Mouse (Mus musculus) forebrain, embryonic 11.5 days (tissue): Measurements from ENCODE around the gene Itpk1. TPM values are rescaled to one million over a fixed set of nuclear protein-coding genes. Genes with fewer than 3 reads are reported as not detected.
"Not testable (repeated sequence)": the region's sequence is repeated elsewhere in the genome, so short reads cannot be mapped to it uniquely, and the experiment has no call there.

Experiments used
- ATAC-seq: fragments of 200-750 bp; cut with Nextera tagmentation; replicated peaks from 2 replicates; pipeline ENCODE4 v1.8.0; 2017; ENCODE audit warnings: moderate TSS enrichment; ENCODE audit not compliant: low FRiP score
- DNase-seq: peaks from one replicate; pipeline ENCODE4 v3.0.0-alpha.2; 2017; ENCODE audit warnings: low spot score
- H3K27ac ChIP-seq: fragments of 300-500 bp; sonication (generic); 2 replicates; pipeline ENCODE4 v1.5.1; 2014; ENCODE audit warnings: low read depth, low read length
- H3K27me3 ChIP-seq: fragments of 300-500 bp; sonication (generic); 2 replicates; pipeline ENCODE4 v1.6.1; 2014; ENCODE audit warnings: mild to moderate bottlenecking, low read length, mixed read lengths; ENCODE audit not compliant: control insufficient read depth, insufficient read depth
- H3K36me3 ChIP-seq: fragments of 300-500 bp; sonication (generic); 2 replicates; pipeline ENCODE4 v1.6.1; 2014; ENCODE audit warnings: mild to moderate bottlenecking, low read length, moderate library complexity, mixed read lengths; ENCODE audit not compliant: control insufficient read depth, insufficient read depth
- H3K4me1 ChIP-seq: fragments of 300-500 bp; sonication (generic); replicated peaks from 2 replicates; pipeline ENCODE4 v1.6.1; 2014; ENCODE audit warnings: low read length, mixed read lengths; ENCODE audit not compliant: control insufficient read depth, insufficient read depth
- H3K4me2 ChIP-seq: fragments of 300-500 bp; sonication (generic); 2 replicates; pipeline ENCODE4 v1.6.1; 2014; ENCODE audit warnings: low read depth, mild to moderate bottlenecking, low read length, moderate library complexity, mixed read lengths; ENCODE audit not compliant: severe bottlenecking
- H3K4me3 ChIP-seq: fragments of 300-500 bp; sonication (generic); 2 replicates; pipeline ENCODE4 v1.5.1; 2014; ENCODE audit warnings: low read depth, low read length
- H3K9ac ChIP-seq: fragments of 300-500 bp; sonication (generic); 2 replicates; pipeline ENCODE4 v1.6.1; 2014; ENCODE audit warnings: low read length
- H3K9me3 ChIP-seq: fragments of 300-500 bp; sonication (generic); 2 replicates; pipeline ENCODE4 v1.6.1; 2016; ENCODE audit warnings: low read length, mixed read lengths; ENCODE audit not compliant: control insufficient read depth
- WGBS: fragments of 180-500 bp; shearing (Covaris S2); extraction: QIAGEN DNeasy Blood & Tissue Kit; methylation state at CpG from one replicate; pipeline ENCODE4 v1.1.7; 2014; 5-methylcytosine and 5-hydroxymethylcytosine counted together
- polyA plus RNA-seq: library from polyadenylated mRNA; unstranded; fragments of >200 nt; fragmentation: Nextera tagmentation; extraction: Ambion mirVana; gene quantifications from 2 replicates; pipeline ENCODE4 v1.2.1, GENCODE M21; 2014

The Itpk1 gene
- polyA plus RNA-seq, 1 experiment from 2014 or later, result 19.6 TPM

DNA sequence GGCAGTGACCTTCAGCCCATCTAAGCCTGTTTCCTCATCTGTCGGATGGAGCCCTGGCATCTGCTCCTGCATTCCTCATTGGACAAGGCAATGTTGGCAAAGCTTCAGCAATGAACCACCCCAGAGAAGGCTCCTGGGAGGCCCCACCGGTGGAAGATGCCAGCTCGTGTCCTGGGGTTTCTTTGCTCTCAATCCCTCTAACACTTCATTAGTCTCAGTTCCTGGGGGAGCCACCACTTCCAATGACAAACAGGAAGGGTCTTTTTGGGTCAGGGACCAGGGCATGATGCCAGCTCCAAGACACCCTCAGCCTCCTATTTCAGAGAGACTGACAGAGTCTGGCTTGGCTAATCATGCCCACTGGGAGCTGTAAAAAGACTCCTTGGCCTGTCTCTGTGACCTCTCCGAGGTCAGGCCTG lies 71.6 kb downstream of the Itpk1 start:
- ATAC-seq, result no peak
- H3K27ac ChIP-seq, result no peak overlapping the region

DNA sequence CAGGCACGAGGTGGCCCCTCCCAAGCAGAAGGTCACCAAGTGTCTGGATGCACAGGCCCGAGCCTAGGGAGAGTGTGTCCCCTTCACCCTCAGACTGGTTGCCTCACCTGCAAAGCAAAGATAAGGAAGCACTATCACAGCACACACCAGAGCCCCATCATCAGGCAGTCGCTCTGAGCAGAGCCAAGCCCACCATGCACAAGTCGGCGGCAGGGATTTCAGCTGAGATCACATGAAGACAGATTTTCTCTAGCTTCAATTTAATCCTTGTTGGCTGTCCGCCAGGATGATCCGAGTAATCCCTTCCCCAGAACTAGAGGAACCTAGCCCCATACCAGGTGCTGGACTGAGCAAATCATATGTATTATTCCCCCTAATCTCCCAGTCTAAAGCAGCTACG lies 73.0 kb downstream of the Itpk1 start:
- WGBS, result 71% methylated on average over 8 of the region's 8 CpGs
- ATAC-seq, result no peak
- Histone ChIP-seq H3K36me3 (no peaks in the 10 kb centered on the region), H3K27me3 (no peaks in the 10 kb centered on the region), H3K4me3 (no peak overlapping the region), H3K4me2 (no peak overlapping the region), H3K4me1 (no peaks in the 10 kb centered on the region), H3K9ac (no peak overlapping the region), H3K9me3 (no peaks in the 10 kb centered on the region), H3K27ac (no peak overlapping the region)
- DNase-seq, result no peak

More for the DNA sequence above, 71.6 kb downstream of the Itpk1 start:
- WGBS, result 80% methylated on average over 4 of the region's 4 CpGs
- Histone ChIP-seq H3K36me3 (no peaks in the 10 kb centered on the region), H3K4me2 (no peak overlapping the region), H3K4me1 (no peaks in the 10 kb centered on the region), H3K9ac (no peak overlapping the region), H3K4me3 (no peak overlapping the region), H3K9me3 (no peaks in the 10 kb centered on the region), H3K27me3 (no peaks in the 10 kb centered on the region)
- no peak for DNase-seq

GRCm38 (mm10) chr12:102630471-102630870 lies 74.3 kb downstream of the Itpk1 start:
- not testable (repeated sequence) for H3K27me3 ChIP-seq, H3K9ac ChIP-seq, DNase-seq, H3K4me2 ChIP-seq, H3K4me1 ChIP-seq, H3K27ac ChIP-seq, H3K4me3 ChIP-seq, ATAC-seq, H3K9me3 ChIP-seq, H3K36me3 ChIP-seq
- 95% methylated on average over 9 of the region's 9 CpGs for WGBS

GRCm38 (mm10) chr12:102628221-102628620 lies 76.5 kb downstream of the Itpk1 start:
- Histone ChIP-seq H3K4me2 (no peak overlapping the region), H3K36me3 (no peaks in the 10 kb centered on the region), H3K9me3 (no peaks in the 10 kb centered on the region), H3K27ac (no peak overlapping the region), H3K9ac (no peak overlapping the region), H3K27me3 (no peaks in the 10 kb centered on the region), H3K4me1 (no peaks in the 10 kb centered on the region), H3K4me3 (no peak overlapping the region)
- 91% methylated on average over 9 of the region's 9 CpGs for WGBS
- no peak for ATAC-seq
- no peak for DNase-seq

- ATAC-seq (no peak), DNase-seq (no peak)
- H3K4me1 ChIP-seq, result no peaks in the 10 kb centered on the region
- no peaks in the 10 kb centered on the region for H3K27me3 ChIP-seq
- H3K9me3 ChIP-seq, result no peaks in the 10 kb centered on the region
- 93% methylated on average over 5 of the region's 5 CpGs for WGBS
- no peaks in the 10 kb centered on the region for H3K36me3 ChIP-seq
- no peak overlapping the region for H3K9ac ChIP-seq
- no peak overlapping the region for H3K27ac ChIP-seq
- H3K4me2 ChIP-seq, result no peak overlapping the region
- no peak overlapping the region for H3K4me3 ChIP-seq
Measured at GRCm38 (mm10) chr12:102627545-102627944, 77.2 kb downstream of the Itpk1 start.

- H3K9ac ChIP-seq, result no peak overlapping the region
- ATAC-seq (no peak), DNase-seq (no peak)
- H3K27me3 ChIP-seq, result no peaks in the 10 kb centered on the region
- 44% methylated on average over 7 of the region's 7 CpGs for whole genome bisulfite sequencing
- no peak overlapping the region for H3K4me3 ChIP-seq
- H3K9me3 ChIP-seq, result no peaks in the 10 kb centered on the region
- no peaks in the 10 kb centered on the region for H3K36me3 ChIP-seq
- no peak overlapping the region for H3K4me2 ChIP-seq
- no peak overlapping the region for H3K27ac ChIP-seq
- H3K4me1 ChIP-seq, result no peaks in the 10 kb centered on the region
Measured at GRCm38 (mm10) chr12:102626841-102627240, 77.9 kb downstream of the Itpk1 start.

DNA sequence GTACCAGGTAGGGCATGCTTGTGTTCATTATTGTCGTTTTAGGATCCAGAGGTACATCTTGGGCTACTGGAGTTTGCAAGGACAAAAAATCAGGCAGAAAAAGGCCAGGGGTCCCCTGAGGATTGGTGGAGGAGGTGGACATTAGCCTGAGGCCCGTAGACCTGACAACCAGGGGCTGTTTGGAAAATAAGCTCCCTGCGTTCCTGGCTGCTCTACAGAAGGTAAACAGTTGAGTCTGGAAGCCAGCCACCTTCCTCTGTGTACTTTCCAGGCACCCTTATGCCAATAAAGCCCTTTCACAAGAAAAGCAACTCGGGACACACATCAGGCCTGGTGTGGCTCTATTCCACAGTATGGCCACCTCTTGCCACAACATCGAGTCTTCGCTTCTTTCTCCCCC lies 79.0 kb downstream of the Itpk1 start:
- H3K4me2 ChIP-seq, result no peak overlapping the region
- H3K9ac ChIP-seq, result no peak overlapping the region

DNA sequence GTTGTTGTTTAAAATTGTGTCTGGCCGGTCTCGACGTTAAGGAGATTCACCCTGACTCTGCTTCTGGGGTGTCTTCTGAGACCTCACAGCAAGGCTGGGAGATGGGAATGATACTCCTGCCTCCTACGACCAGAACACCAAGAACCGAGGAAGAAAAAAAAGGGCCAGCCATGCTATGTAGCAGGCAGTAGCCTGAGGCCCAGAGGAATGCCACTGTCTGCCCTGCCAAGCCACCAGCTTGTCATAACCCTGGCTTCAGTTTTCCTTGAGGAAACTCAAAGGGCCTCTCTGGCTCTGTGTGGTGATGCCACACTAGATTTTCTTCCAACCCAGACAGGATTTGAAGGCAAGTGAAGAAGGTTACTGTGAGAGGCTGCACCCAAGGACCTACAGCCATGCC lies 79.6 kb downstream of the Itpk1 start:
- H3K4me1 ChIP-seq, result no peaks in the 10 kb centered on the region; the same call in 1 of the 2 replicates
- H3K27me3 ChIP-seq, result no peaks in the 10 kb centered on the region
- DNase-seq (no peak), ATAC-seq (no peak)
- H3K4me2 ChIP-seq, result no peak overlapping the region
- H3K36me3 ChIP-seq, result no peaks in the 10 kb centered on the region
- H3K27ac ChIP-seq, result no peak overlapping the region
- 87% methylated on average over 5 of the region's 5 CpGs for WGBS
- H3K9me3 ChIP-seq, result no peaks in the 10 kb centered on the region
- H3K9ac ChIP-seq, result no peak overlapping the region
- no peak overlapping the region for H3K4me3 ChIP-seq

More for the DNA sequence above, 79.0 kb downstream of the Itpk1 start:
- Histone ChIP-seq H3K4me3 (no peak overlapping the region), H3K9me3 (no peaks in the 10 kb centered on the region), H3K27me3 (no peaks in the 10 kb centered on the region), H3K27ac (no peak overlapping the region), H3K36me3 (no peaks in the 10 kb centered on the region), H3K4me1 (no peaks in the 10 kb centered on the region)
- DNase-seq (no peak), ATAC-seq (no peak)
- WGBS, result 93% methylated on average over 6 of the region's 6 CpGs

DNA sequence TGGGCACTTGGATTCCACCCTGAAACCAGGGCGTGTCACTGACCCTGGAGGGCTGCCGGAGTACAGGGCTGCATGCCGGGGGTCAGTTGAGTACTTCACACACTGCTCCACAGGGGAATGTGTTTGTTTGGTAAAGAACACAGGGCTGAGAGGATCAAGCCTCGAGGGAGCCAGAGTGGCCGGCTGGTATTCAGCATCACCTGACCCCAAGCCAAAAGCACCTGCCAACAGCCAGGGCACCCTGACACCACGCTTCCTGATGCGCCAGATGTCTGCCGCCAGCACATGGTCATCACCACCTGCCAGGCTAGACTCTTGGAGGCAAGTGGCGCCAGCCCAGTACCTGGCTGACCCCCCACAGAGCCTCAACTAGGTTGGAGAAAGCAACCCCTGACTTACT lies 80.9 kb downstream of the Itpk1 start:
- H3K27me3 ChIP-seq, result no peaks in the 10 kb centered on the region
- no peak for DNase-seq
- H3K9ac ChIP-seq, result no peak overlapping the region
- H3K4me3 ChIP-seq, result no peak overlapping the region
- 86% methylated on average over 9 of the region's 9 CpGs for WGBS
- no peak overlapping the region for H3K4me2 ChIP-seq
- H3K4me1 ChIP-seq, result no peaks in the 10 kb centered on the region; the same call in 1 of the 2 replicates
- ATAC-seq, result no peak
- H3K36me3 ChIP-seq, result no peaks in the 10 kb centered on the region
- no peak overlapping the region for H3K27ac ChIP-seq
- no peaks in the 10 kb centered on the region for H3K9me3 ChIP-seq
